ENCODE assay signal across 8 mouse cellular contexts in the genomic region with DNA sequence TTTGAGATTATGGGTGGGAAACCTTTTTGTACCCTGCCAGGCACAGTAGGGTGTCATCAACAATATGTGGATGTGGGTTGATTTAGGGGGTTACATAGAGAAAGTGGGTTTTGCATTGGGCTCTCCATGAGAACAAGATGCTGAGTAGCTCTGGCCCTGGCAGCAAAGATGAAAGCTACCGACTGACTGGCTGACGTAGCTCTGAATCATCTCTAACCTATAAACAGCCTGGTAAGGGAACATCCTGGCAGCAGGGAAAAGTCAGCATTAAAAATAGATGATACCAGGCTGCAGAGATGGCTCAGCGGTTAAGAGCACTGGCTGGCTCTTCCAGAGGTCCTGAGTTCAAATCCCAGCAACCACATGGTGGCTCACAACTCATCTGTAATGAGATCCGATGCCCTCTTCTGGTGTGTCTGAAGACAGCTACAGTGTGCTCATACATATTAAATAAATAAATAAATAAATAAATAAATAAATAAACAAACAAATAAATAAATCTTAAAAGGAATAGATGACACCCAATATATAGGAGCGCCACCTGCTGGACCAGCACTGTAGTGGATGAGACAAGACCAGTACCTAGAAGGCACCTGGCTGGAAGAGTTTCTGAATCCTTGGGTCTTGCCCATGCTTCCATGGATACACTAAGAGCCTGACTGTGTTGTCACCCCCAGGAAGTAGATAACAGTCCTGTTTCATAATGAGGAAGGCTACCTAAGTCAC. TPM values are rescaled to one million over a fixed set of nuclear protein-coding genes. Genes with fewer than 3 reads are reported as not detected.
DNase-seq lines count a peak whose midpoint lies in the region; ATAC-seq lines count a peak whose summit lies in the region.

No protein-coding gene starts in this region.

- peak; percentile 22 to 26 for DNase-seq in cerebellum, adult 18-20 months
- peak; percentile 44 for DNase-seq in layer of hippocampus, adult 11-12 months (ENCODE audit: low spot score)
- DNase-seq in layer of hippocampus, adult 9-10 months (ENCODE audit: low spot score), result no peak
- DNase-seq in cerebellum, postnatal 25 days, result peak; percentile 19 to 55
- peak; percentile 33 to 36 for DNase-seq in left cerebral cortex, adult 18-20 months (ENCODE audit: low spot score in 2 of 2)
- peak; percentile 51 to 52 for DNase-seq in right cerebral cortex, postnatal 10 days (ENCODE audit: low spot score in 2 of 2)

- no peak for ATAC-seq in cerebellum, adult (ENCODE audit: insufficient number of reproducible peaks, low FRiP score, low TSS enrichment)
- ATAC-seq in activated CD4-positive, CD25-positive, alpha-beta regulatory T cell, adult 4 months, result no peak

RNA-seq across cellular contexts. Expression of a gene that starts 31.7 kb away (rescaled TPM):
- total RNA-seq in left cerebral cortex, adult 18-20 months (2021), result under 1 TPM; 0.09 to 0.37 TPM
- not detected for polyA plus RNA-seq in activated CD4-positive, CD25-positive, alpha-beta regulatory T cell, adult 4 months (2017; shearing (Covaris generic))
